Mouse (Mus musculus) forebrain, embryonic 15.5 days (tissue): ENCODE results near the gene Pttg1ip. TPM values are rescaled to one million over a fixed set of nuclear protein-coding genes. Genes with fewer than 3 reads are reported as not detected.

Experiments used
- ATAC-seq: fragments of 200-750 bp; cut with Nextera tagmentation; replicated peaks from 2 replicates; pipeline ENCODE4 v1.8.0; 2017; ENCODE audit warnings: mild to moderate bottlenecking, moderate TSS enrichment, moderate library complexity
- H3K27ac ChIP-seq: fragments of 300-500 bp; sonication (generic); replicated peaks from 2 replicates; pipeline ENCODE4 v1.5.1; 2015; ENCODE audit warnings: mild to moderate bottlenecking, inconsistent platforms
- H3K27me3 ChIP-seq: fragments of 300-500 bp; sonication (generic); 2 replicates; pipeline ENCODE4 v1.6.1; 2015; ENCODE audit warnings: inconsistent platforms
- H3K36me3 ChIP-seq: fragments of 300-500 bp; sonication (generic); 2 replicates; pipeline ENCODE4 v1.6.1; 2015; ENCODE audit warnings: mild to moderate bottlenecking, inconsistent platforms
- H3K4me1 ChIP-seq: fragments of 300-500 bp; sonication (generic); 2 replicates; pipeline ENCODE4 v1.6.1; 2015; ENCODE audit warnings: inconsistent platforms
- H3K4me2 ChIP-seq: fragments of 300-500 bp; sonication (generic); replicated peaks from 2 replicates; pipeline ENCODE4 v1.6.1; 2015; ENCODE audit warnings: mild to moderate bottlenecking, inconsistent platforms
- H3K4me3 ChIP-seq: fragments of 300-500 bp; sonication (generic); 2 replicates; pipeline ENCODE4 v1.5.1; 2015; ENCODE audit warnings: mild to moderate bottlenecking, inconsistent platforms
- H3K9ac ChIP-seq: fragments of 300-500 bp; sonication (generic); replicated peaks from 2 replicates; pipeline ENCODE4 v1.6.1; 2015; ENCODE audit warnings: mild to moderate bottlenecking, inconsistent platforms
- H3K9me3 ChIP-seq: fragments of 300-500 bp; sonication (generic); 2 replicates; pipeline ENCODE4 v1.6.1; 2016; ENCODE audit warnings: inconsistent platforms
- WGBS: fragments of 180-500 bp; shearing (Covaris S2); methylation state at CpG from one replicate; pipeline ENCODE4 v1.1.7; 2015; ENCODE audit warnings: mixed read lengths; 5-methylcytosine and 5-hydroxymethylcytosine counted together
- polyA plus RNA-seq: library from polyadenylated mRNA; unstranded; fragments of >200 nt; fragmentation: Nextera tagmentation; extraction: Ambion mirVana; gene quantifications from 2 replicates; pipeline ENCODE4 v1.2.1, GENCODE M21; 2015

Pttg1ip gene
- polyA plus RNA-seq, 1 experiment from 2014 or later: 71.0 TPM

GRCm38 (mm10) chr10:77552162-77552561 is 29.4 kb upstream of the Pttg1ip start:
- ATAC-seq: no peak
- Histone ChIP-seq H3K27ac (no peak overlapping the region), H3K9me3 (no peaks in the 10 kb centered on the region), H3K4me2 (no peak overlapping the region), H3K4me1 (no peaks in the 10 kb centered on the region), H3K36me3 (no peaks in the 10 kb centered on the region), H3K27me3 (no peaks in the 10 kb centered on the region), H3K9ac (no peak overlapping the region), H3K4me3 (no peak overlapping the region)
- 88% methylated on average over 5 of the region's 5 CpGs for WGBS

- Histone ChIP-seq H3K9me3 (no peaks in the 10 kb centered on the region), H3K27ac (no peak overlapping the region), H3K4me2 (no peak overlapping the region), H3K4me3 (no peak overlapping the region), H3K9ac (no peak overlapping the region), H3K4me1 (no peaks in the 10 kb centered on the region), H3K27me3 (no peaks in the 10 kb centered on the region), H3K36me3 (no peaks in the 10 kb centered on the region)
- no peak for ATAC-seq
- 85% methylated on average over 4 of the region's 4 CpGs for WGBS
These were observed 28.2 kb upstream of the Pttg1ip start for GRCm38 (mm10) chr10:77553285-77553684.

DNA sequence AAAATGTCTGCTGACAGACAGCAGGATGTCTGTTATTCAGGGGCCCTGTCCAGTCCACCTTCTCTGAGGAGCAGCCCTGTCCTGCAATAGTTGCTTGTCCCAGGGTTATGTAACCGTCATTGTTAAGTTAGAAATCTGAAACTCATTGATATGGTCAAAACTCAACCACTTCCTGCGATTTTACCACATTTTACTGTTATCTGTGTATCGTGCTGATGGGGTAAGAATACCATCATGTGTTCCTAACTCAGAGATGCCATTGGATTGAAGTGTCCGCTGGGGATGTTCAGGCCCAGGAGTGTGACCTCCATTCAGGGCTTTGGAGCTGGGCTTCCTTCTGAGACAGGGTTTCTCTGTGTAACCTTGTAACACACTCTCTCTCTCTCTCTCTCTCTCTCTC is 26.6 kb upstream of the Pttg1ip start:
- no peak for ATAC-seq
- no peaks in the 10 kb centered on the region for H3K9me3 ChIP-seq
- no peak overlapping the region for H3K27ac ChIP-seq
- no peak overlapping the region for H3K4me2 ChIP-seq
- H3K4me1 ChIP-seq: no peaks in the 10 kb centered on the region
- no peaks in the 10 kb centered on the region for H3K27me3 ChIP-seq
- WGBS: 91% methylated on average over 4 of the region's 4 CpGs
- no peak overlapping the region for H3K4me3 ChIP-seq
- no peak overlapping the region for H3K9ac ChIP-seq
- H3K36me3 ChIP-seq: no peaks in the 10 kb centered on the region

DNA sequence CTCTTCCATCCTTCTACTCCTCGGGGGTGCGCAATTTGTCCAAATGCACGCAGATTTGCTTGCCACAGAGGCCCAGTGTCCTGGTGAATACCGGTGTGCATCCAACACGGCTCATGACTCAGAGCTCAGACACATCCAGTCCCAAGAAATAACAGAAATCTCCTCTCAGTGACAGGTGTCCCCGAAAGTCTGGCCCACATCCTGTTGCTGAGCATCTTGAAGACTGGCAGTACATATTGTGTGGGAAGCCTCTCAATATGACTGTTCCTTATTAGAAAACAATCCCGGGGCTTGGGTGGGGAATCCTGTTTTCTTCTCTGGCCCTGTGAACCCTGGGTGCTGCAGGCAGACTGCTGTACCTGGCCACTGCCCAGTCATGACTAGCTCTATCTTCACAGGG is 24.9 kb upstream of the Pttg1ip start:
- Histone ChIP-seq H3K36me3 (no peaks in the 10 kb centered on the region), H3K27ac (no peak overlapping the region), H3K9me3 (no peaks in the 10 kb centered on the region), H3K4me1 (no peaks in the 10 kb centered on the region), H3K9ac (no peak overlapping the region), H3K4me2 (no peak overlapping the region), H3K27me3 (no peaks in the 10 kb centered on the region), H3K4me3 (no peak overlapping the region)
- ATAC-seq: no peak
- 89% methylated on average over 7 of the region's 7 CpGs for WGBS

DNA sequence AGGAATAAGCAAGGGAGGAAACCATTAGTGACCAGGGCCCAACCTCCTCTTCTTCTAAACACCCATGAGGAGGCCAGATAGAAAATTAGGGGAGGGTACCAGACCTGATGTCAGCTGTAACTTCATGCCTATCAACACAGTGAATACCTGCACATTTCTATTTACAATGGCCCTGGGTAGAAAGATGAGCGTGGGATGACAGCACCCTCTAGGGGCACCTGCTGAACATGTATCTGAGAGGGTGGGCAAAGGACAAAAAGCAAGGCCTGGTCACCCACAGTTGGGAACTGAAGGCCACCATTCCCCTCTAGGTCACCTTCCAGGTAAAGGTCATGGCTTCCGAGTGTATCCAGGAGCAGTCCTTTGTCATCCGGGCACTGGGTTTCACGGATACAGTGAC is 23.9 kb upstream of the Pttg1ip start:
- Histone ChIP-seq H3K27me3 (no peaks in the 10 kb centered on the region), H3K27ac (no peak overlapping the region), H3K9ac (no peak overlapping the region), H3K4me3 (no peak overlapping the region), H3K9me3 (no peaks in the 10 kb centered on the region), H3K36me3 (no peaks in the 10 kb centered on the region), H3K4me1 (no peaks in the 10 kb centered on the region), H3K4me2 (no peak overlapping the region)
- ATAC-seq: no peak
- 80% methylated on average over 4 of the region's 4 CpGs for WGBS

DNA sequence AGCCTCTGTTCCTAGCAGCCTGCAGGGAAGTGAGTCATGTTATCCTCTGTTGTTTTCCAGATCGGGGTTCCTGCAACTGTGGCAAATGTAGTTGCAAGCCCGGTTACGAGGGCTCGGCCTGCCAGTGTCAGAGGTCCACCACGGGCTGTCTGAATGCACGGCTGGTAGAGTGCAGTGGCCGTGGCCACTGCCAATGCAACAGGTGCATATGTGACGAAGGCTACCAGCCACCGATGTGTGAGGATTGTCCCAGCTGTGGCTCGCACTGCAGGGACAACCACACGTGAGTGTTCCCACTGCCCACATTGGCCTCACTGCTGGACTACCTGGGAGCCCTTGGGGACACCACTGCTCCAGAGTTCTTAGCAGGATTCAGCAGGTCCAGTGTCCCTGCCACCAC is 21.4 kb upstream of the Pttg1ip start:
- Histone ChIP-seq H3K9me3 (no peaks in the 10 kb centered on the region), H3K9ac (no peak overlapping the region), H3K27me3 (no peaks in the 10 kb centered on the region), H3K36me3 (no peaks in the 10 kb centered on the region), H3K4me3 (no peak overlapping the region), H3K4me2 (no peak overlapping the region), H3K4me1 (no peaks in the 10 kb centered on the region), H3K27ac (no peak overlapping the region)
- 87% methylated on average over 11 of the region's 11 CpGs for WGBS
- no peak for ATAC-seq

GRCm38 (mm10) chr10:77560830-77561229 is 20.7 kb upstream of the Pttg1ip start:
- WGBS: 92% methylated on average over 9 of the region's 9 CpGs
- ATAC-seq: no peak

DNA sequence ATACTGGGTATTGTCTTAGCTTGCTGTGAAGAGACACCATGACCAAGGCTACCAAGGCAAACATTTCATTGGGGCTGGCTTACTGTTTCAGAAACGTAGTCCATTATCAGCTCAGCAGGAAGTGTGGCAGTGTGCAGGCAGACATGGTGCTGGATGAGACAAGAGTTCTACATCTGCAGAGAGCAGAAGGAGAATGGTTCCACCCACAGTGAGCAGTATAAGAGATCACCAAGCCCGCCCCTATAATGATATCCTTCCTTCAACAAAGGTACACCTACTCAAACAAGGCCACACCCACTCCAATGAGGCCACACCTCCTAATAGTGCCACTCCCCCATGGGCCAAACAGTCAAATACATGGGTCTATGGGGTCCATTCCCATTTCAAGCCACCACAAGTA is 20.0 kb upstream of the Pttg1ip start:
- no peak for ATAC-seq
- Histone ChIP-seq H3K27ac (no peak overlapping the region), H3K27me3 (no peaks in the 10 kb centered on the region), H3K9ac (no peak overlapping the region), H3K9me3 (no peaks in the 10 kb centered on the region), H3K36me3 (no peaks in the 10 kb centered on the region), H3K4me2 (no peak overlapping the region), H3K4me1 (no peaks in the 10 kb centered on the region), H3K4me3 (no peak overlapping the region)
- 80% methylated on average over 2 of the region's 2 CpGs for WGBS

More at GRCm38 (mm10) chr10:77560830-77561229, 20.7 kb upstream of the Pttg1ip start:
- no peaks in the 10 kb centered on the region for H3K9me3 ChIP-seq
- H3K27me3 ChIP-seq: no peaks in the 10 kb centered on the region
- H3K4me1 ChIP-seq: no peaks in the 10 kb centered on the region
- no peak overlapping the region for H3K9ac ChIP-seq
- H3K4me3 ChIP-seq: no peak overlapping the region
- no peaks in the 10 kb centered on the region for H3K36me3 ChIP-seq
- H3K27ac ChIP-seq: no peak overlapping the region
- no peak overlapping the region for H3K4me2 ChIP-seq

- Histone ChIP-seq H3K36me3 (no peaks in the 10 kb centered on the region), H3K27ac (no peak overlapping the region), H3K4me1 (no peaks in the 10 kb centered on the region), H3K4me3 (no peak overlapping the region), H3K9ac (no peak overlapping the region), H3K27me3 (no peaks in the 10 kb centered on the region), H3K4me2 (no peak overlapping the region), H3K9me3 (no peaks in the 10 kb centered on the region)
- WGBS: 83% methylated on average over 8 of the region's 8 CpGs
- no peak for ATAC-seq
These were observed 16.5 kb upstream of the Pttg1ip start for GRCm38 (mm10) chr10:77565005-77565404.

DNA sequence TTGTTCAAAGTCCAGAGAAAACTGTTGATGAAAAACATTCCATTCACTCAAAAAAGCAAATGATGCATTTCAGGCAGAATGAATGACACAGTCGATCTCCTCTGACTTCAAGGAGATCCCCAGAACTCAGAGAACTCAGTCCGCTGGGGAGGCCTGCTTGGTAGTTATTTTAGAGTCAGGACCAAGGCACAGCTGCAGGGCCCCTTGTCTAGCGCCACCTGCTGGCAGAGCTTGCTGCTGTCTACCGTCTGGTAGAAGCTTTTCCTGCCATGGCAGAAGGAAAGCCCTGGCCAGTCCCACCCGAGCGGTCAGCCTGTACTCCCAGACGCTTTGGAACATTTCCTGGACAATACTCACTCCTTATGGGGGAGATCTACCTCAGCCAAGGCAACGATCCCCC is 14.9 kb upstream of the Pttg1ip start:
- no peaks in the 10 kb centered on the region for H3K27me3 ChIP-seq
- no peaks in the 10 kb centered on the region for H3K4me1 ChIP-seq
- no peak overlapping the region for H3K27ac ChIP-seq
- ATAC-seq: no peak
- H3K9me3 ChIP-seq: no peaks in the 10 kb centered on the region
- H3K4me2 ChIP-seq: no peak overlapping the region
- H3K4me3 ChIP-seq: no peak overlapping the region
- H3K36me3 ChIP-seq: no peaks in the 10 kb centered on the region
- WGBS: 36% methylated on average over 8 of the region's 8 CpGs
- H3K9ac ChIP-seq: no peak overlapping the region

DNA sequence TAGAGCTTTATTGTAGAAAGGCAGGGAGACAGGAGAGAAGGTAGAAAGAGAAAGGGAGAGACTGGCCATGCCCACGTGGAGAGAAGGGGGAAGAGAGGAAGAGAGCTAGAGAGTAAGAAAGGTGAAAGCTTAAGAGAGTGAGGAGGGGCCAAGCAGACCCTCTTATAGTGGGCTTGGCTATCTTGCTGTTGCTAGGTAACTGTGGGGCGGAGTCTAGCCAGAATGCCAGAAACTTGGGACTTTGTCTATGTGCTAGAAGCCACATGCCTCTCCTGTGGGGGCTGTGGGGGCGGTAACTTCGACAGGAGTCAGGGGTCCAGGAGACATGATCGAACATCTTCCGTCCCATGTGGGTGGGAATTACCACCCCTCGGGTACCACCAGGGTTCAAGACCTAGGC is 12.0 kb upstream of the Pttg1ip start:
- H3K4me1 ChIP-seq: no peaks in the 10 kb centered on the region
- no peak overlapping the region for H3K4me2 ChIP-seq
- ATAC-seq: no peak
- H3K9me3 ChIP-seq: no peaks in the 10 kb centered on the region
- H3K9ac ChIP-seq: no peak overlapping the region
- 38% methylated on average over 7 of the region's 7 CpGs for WGBS
- no peaks in the 10 kb centered on the region for H3K27me3 ChIP-seq
- no peaks in the 10 kb centered on the region for H3K36me3 ChIP-seq
- no peak overlapping the region for H3K4me3 ChIP-seq
- no peak overlapping the region for H3K27ac ChIP-seq

GRCm38 (mm10) chr10:77569973-77570658 is 11.4 kb upstream of the Pttg1ip start:
- ATAC-seq: no peak
- Histone ChIP-seq H3K4me1 (no peaks in the 10 kb centered on the region), H3K4me3 (no peak overlapping the region), H3K27me3 (no peaks in the 10 kb centered on the region), H3K36me3 (no peaks in the 10 kb centered on the region), H3K4me2 (no peak overlapping the region), H3K9ac (no peak overlapping the region), H3K9me3 (no peaks in the 10 kb centered on the region), H3K27ac (no peak overlapping the region)
- 59% methylated on average over 6 of the region's 6 CpGs for WGBS

DNA sequence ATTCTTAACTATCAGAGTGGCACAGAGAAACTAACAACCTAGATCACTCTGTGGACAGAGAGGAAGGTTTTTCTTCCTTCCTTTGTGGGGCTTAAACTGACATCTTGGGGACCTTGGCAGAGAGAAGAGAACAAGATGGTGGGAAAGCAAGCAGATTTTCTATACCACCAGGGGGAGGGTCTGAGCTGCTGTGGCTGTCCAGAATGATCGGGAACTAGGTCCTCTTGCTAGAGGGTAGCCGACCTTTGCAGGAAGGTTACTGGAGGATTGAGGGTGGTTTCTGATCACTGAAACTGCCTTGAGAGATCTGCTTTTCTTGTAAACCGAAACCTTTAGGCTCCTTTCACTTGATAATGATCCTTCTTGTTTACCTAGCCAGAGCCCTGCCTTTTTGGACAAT is 9.3 kb upstream of the Pttg1ip start:
- ATAC-seq: no peak
- Histone ChIP-seq H3K9me3 (no peaks in the 10 kb centered on the region), H3K27ac (no peak overlapping the region), H3K36me3 (no peaks in the 10 kb centered on the region), H3K4me1 (no peaks in the 10 kb centered on the region), H3K9ac (no peak overlapping the region), H3K27me3 (no peaks in the 10 kb centered on the region), H3K4me2 (no peak overlapping the region), H3K4me3 (no peak overlapping the region)
- 47% methylated on average over 3 of the region's 3 CpGs for WGBS
